Mouse (Mus musculus) liver, embryonic 14.5 days (tissue): ENCODE results near the gene Gm4791.

Experiments
- CTCF ChIP-seq: IDR thresholded peaks from 2 replicates; pipeline ENCODE4 v1.5.1; 2016; ENCODE audit warnings: antibody characterized with exemption, low read depth, control low read depth
- EP300 ChIP-seq: IDR thresholded peaks from 2 replicates; pipeline ENCODE4 v1.6.1; 2016; ENCODE audit warnings: antibody characterized with exemption, low read depth

DNA sequence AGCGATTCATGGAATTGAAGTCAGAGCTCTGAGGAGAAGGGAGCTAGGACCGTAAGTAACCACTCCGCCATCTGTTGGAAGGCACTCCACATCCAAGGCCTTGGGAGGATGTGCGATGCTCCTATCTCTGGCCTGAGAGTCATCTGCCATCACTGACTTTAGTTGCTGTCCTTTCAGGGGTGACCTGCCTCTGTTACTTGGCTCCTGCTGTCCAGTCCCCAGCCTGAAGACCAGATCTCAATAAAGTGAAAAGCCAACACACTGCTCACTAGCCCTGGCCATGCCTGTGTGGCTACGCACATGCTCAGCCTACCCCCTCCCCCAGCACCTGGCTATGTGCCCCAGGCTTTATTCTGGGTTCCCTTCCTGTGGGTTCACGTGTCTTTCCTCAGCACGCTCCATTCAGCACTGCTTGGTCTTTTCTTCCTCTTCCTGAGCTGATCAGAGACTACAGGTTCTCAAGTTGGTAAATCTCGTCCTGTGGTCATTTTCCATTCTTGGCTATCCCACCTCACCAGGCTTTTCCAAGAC lies 41.1 kb upstream of the Gm4791 start:
- TF ChIP-seq CTCF (no peak), EP300 (no peak)
